Mouse (Mus musculus) large intestine, adult 2 months (tissue): ENCODE measurements around the gene Eif4a2. TPM values are rescaled to one million over a fixed set of nuclear protein-coding genes. Genes with fewer than 3 reads are reported as not detected.

Experiments
- DNase-seq: peaks from one replicate; pipeline ENCODE4 v3.0.0-alpha.2; 2012; ENCODE audit warnings: low read depth, low spot score
- WGBS: fragments of 180-500 bp; shearing (Covaris S2); methylation state at CpG from one replicate; pipeline ENCODE4 v1.1.7; 2018; 5-methylcytosine and 5-hydroxymethylcytosine counted together
- polyA plus RNA-seq: library from polyadenylated mRNA; depleted of rRNA; stranded (reverse); fragments of >200 nt; gene quantifications from 2 replicates; pipeline ENCODE4 v1.2.3, GENCODE M21; 2012; rRNA removed

Eif4a2 gene
- polyA plus RNA-seq, 1 experiment, result 78.7 TPM

GRCm38 (mm10) chr16:23132336-23132735 lies 25.1 kb downstream of the Eif4a2 start:
- WGBS, result 72% methylated on average over 1 of the region's 1 CpGs
- DNase-seq, result no peak

DNA sequence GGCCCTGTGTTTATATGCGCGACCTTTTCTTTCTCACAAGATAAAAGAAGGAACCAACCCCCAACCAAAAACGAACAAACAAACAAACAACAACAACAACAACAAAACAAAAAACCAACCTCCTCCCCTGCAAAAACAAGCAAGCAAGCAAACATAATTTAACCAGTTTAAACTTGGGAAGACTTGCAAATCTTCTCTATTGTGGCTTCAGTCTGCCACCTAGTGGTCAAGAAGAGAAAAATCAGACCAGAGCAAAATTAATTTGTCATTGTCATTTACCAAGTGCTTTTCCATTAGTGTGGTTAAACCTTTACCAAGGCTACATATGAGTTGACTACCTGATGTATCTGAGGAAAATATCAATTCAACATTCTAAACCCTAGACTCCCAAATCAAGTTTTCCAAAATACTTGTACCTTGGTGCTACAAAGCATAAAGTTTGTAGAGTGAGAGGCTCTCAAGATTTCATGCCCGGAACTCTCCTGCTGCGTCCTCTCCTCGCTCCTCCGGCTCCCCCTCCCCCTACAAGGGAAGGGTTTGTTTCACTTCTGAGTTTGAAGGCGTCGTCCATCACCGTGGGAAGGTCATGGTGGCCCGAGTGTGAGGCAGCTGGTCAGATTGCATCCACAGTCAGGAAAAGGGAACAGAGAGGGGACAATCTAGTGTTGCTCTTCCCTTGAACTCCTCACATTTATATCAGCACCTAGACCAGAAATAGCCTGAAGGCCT lies 28.3 kb downstream of the Eif4a2 start:
- DNase-seq, result no peak
- 18% methylated on average over 11 of the region's 11 CpGs for WGBS

GRCm38 (mm10) chr16:23136406-23136970 lies 29.2 kb downstream of the Eif4a2 start:
- no peak for DNase-seq
- WGBS, result 51% methylated on average over 4 of the region's 4 CpGs

- 89% methylated on average over 3 of the region's 3 CpGs for WGBS
- DNase-seq, result no peak
These were observed 33.7 kb downstream of the Eif4a2 start for GRCm38 (mm10) chr16:23140911-23141310.

- DNase-seq, result no peak
- 79% methylated on average over 7 of the region's 7 CpGs for WGBS
These were observed 37.1 kb downstream of the Eif4a2 start for GRCm38 (mm10) chr16:23144326-23144725.

DNA sequence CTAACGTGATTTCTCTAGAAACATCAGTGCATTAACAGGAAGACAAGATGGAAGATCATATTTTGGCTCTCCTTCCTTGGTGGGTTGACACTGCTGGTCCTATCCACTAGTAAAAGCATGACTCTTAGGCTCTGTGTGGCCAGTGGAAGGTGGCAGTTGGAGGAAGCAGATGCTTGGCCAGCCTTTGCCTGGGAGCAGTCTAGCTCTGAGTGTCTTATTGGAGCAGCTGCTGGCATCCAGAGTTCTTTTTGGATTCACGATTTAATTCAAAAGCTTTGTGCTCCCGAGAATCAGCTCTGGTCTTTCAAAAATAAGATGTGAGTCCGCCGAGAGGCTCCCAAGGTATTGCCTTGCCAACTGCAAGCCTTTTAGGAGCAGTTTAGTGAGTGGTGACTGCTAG lies 38.0 kb downstream of the Eif4a2 start:
- 73% methylated on average over 5 of the region's 5 CpGs for WGBS
- DNase-seq, result no peak

DNA sequence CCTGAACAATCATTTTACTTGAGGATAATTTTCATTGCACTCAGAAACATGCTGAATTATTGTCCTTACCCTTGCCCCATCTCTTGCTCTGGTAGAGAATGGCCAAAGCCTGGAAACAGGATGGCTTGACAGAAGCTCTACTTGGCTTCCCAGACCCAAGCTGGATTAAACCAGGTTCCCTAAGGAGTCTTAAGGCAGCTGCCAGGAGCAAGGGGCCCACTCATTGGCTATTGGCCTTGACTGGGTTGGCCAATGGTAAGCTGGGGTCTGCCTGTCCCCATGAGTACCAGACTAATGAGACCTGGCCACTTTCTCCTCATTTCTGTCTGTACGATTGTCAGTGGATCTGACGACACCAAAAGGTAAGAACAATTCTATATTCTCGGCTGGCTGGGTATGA lies 39.0 kb downstream of the Eif4a2 start, which contains the start of gene Adipoq:
Gene Adipoq (plus strand): TSS at position 257 of the 400 bp plus-strand sequence.
- no peak for DNase-seq
- 94% methylated on average over 3 of the region's 3 CpGs for WGBS

DNA sequence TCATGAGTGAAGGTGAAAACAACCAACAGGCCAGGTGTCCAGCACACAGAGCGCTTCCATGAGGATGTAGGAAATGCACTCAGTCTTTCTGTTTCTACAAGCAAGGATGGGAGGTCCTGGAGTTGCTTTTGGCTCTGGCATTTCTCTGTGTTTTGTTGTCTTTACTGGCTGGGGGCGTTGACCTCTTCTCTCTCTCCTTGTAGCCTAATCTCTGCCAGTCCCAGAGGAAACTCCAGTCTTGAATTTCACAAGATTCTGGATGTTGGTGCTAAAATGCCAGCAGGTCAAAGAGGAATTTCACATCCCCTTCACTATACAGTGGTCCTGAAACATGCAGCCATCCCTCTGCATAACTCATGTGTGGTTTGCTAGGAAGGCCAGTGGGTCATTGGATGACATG lies 41.7 kb downstream of the Eif4a2 start:
- WGBS, result 56% methylated on average over 2 of the region's 2 CpGs
- no peak for DNase-seq

DNA sequence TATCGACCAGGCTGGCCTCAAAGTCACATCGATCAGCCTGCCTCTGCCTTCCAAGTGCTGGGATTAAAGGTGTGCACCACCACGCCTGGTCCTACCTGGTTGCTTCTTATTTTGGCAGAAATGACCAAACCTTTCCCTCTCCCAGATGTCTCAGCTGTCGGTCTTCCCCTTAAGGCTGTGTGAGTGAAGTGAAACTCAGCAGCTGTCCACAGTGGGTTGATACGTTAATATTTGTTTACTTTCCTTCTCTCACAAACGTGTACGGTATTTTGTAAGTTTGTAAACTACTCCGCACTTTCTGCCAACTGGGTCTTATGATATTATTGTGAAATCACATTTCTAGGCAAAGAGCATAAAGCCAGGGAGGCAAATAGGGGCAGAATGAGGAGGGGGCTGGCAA lies 42.2 kb downstream of the Eif4a2 start:
- WGBS, result 51% methylated on average over 8 of the region's 8 CpGs
- no peak for DNase-seq

- WGBS, result 4% methylated on average over 2 of the region's 2 CpGs
- peak; percentile 7 for DNase-seq
These were observed 44.2 kb downstream of the Eif4a2 start for GRCm38 (mm10) chr16:23151423-23151822.

GRCm38 (mm10) chr16:23154261-23154660 lies 47.0 kb downstream of the Eif4a2 start:
- no peak for DNase-seq
- 69% methylated on average over 5 of the region's 5 CpGs for WGBS

DNA sequence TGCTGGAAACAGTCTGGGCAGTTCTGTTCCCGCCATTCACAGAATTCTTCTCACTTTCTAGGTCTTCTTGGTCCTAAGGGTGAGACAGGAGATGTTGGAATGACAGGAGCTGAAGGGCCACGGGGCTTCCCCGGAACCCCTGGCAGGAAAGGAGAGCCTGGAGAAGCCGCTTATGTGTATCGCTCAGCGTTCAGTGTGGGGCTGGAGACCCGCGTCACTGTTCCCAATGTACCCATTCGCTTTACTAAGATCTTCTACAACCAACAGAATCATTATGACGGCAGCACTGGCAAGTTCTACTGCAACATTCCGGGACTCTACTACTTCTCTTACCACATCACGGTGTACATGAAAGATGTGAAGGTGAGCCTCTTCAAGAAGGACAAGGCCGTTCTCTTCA lies 49.8 kb downstream of the Eif4a2 start:
- WGBS, result 95% methylated on average over 13 of the region's 13 CpGs
- no peak for DNase-seq

DNA sequence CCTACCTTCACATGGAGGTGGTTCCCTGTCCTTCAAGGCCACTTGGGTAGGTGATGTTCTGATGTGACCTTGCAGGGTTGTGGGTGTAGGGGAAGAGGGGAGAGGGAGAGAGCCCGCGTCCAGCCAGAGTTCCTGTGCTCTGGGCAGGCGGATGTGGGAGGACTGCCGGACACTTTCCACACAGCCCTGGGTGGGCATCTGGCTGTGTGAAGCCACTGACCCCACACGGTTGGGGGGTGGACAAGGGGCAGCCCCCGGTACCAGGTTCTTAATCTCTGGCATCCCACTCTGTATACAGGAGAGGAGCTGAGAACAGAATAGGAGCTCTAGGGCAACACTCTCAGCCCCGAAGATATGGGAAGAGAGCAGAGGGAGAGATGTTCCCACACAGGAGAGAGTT lies 51.0 kb downstream of the Eif4a2 start:
- DNase-seq, result no peak
- WGBS, result 95% methylated on average over 7 of the region's 7 CpGs

GRCm38 (mm10) chr16:23158957-23159356 lies 51.7 kb downstream of the Eif4a2 start:
- WGBS, result 48% methylated on average over 2 of the region's 2 CpGs
- no peak for DNase-seq

GRCm38 (mm10) chr16:23159749-23160148 lies 52.5 kb downstream of the Eif4a2 start:
- DNase-seq, result no peak
- 71% methylated on average over 2 of the region's 2 CpGs for WGBS

- 55% methylated on average over 3 of the region's 3 CpGs for WGBS
- DNase-seq, result no peak
These were observed 54.9 kb downstream of the Eif4a2 start for GRCm38 (mm10) chr16:23162116-23162515.

Other genes starting within 250 kb of the Eif4a2 start
- gene Tbccd1, start 249.8 kb upstream of the Eif4a2 start, polyA plus RNA-seq, result 13.9 and 16.2 TPM in 2 replicates
- 30.0 and 30.4 TPM in 2 replicates for gene Dnajb11, start 249.6 kb upstream of the Eif4a2 start, polyA plus RNA-seq
- gene Ahsg, start 216.2 kb upstream of the Eif4a2 start, polyA plus RNA-seq, result 0.21 and 0.56 TPM in 2 replicates
- 0.21 and 0.27 TPM in 2 replicates for gene Fetub, start 189.1 kb upstream of the Eif4a2 start, polyA plus RNA-seq
- 0.05 and 0.24 TPM in 2 replicates for gene Hrg, start 156.4 kb upstream of the Eif4a2 start, polyA plus RNA-seq
- gene Kng2, start 78.0 kb upstream of the Eif4a2 start, polyA plus RNA-seq, result 0.05 TPM in 1 of 2 replicates, not detected in the other
- not detected in 2 replicates for gene Kng1, start 49.6 kb upstream of the Eif4a2 start, polyA plus RNA-seq
- 1.0 and 1.7 TPM in 2 replicates for gene Rfc4, start 20.3 kb downstream of the Eif4a2 start, polyA plus RNA-seq
- 26.4 and 29.8 TPM in 2 replicates for gene Adipoq, start 39.1 kb downstream of the Eif4a2 start, polyA plus RNA-seq
- 8.3 and 14.1 TPM in 2 replicates for gene St6gal1, start 117.3 kb downstream of the Eif4a2 start, polyA plus RNA-seq